Mouse (Mus musculus) intestine, embryonic 16.5 days (tissue): Measurements from ENCODE around the gene Kin. TPM values are rescaled to one million over a fixed set of nuclear protein-coding genes. Genes with fewer than 3 reads are reported as not detected.
A peak's percentile ranks its signal among the peaks of the same experiment; 100 is the strongest.

Experiments
- ATAC-seq: fragments of 200-750 bp; cut with Nextera tagmentation; 2 replicates; pipeline ENCODE4 v1.8.0; 2017; ENCODE audit warnings: moderate TSS enrichment, moderate library complexity
- H3K27ac ChIP-seq: fragments of 300-500 bp; sonication (generic); 2 replicates; pipeline ENCODE4 v1.5.1; 2014; ENCODE audit warnings: mild to moderate bottlenecking, low read length
- H3K27me3 ChIP-seq: fragments of 300-500 bp; sonication (generic); replicated peaks from 2 replicates; pipeline ENCODE4 v1.6.1; 2014; ENCODE audit warnings: low read length, control low read depth, mixed read lengths; ENCODE audit not compliant: control insufficient read depth, insufficient read depth
- H3K36me3 ChIP-seq: fragments of 300-500 bp; sonication (generic); 2 replicates; pipeline ENCODE4 v1.6.1; 2014; ENCODE audit warnings: low read length, control low read depth; ENCODE audit not compliant: control insufficient read depth, insufficient read depth
- H3K4me1 ChIP-seq: fragments of 300-500 bp; sonication (generic); 2 replicates; pipeline ENCODE4 v1.6.1; 2014; ENCODE audit warnings: low read length, control low read depth, mixed read lengths; ENCODE audit not compliant: control insufficient read depth, insufficient read depth
- H3K4me2 ChIP-seq: fragments of 300-500 bp; sonication (generic); 2 replicates; pipeline ENCODE4 v1.6.1; 2014; ENCODE audit warnings: low read depth, low read length, control low read depth
- H3K4me3 ChIP-seq: fragments of 300-500 bp; sonication (generic); 2 replicates; pipeline ENCODE4 v1.5.1; 2014; ENCODE audit warnings: mild to moderate bottlenecking, low read length
- H3K9ac ChIP-seq: fragments of 300-500 bp; sonication (generic); 2 replicates; pipeline ENCODE4 v1.6.1; 2014; ENCODE audit warnings: low read depth, low read length
- H3K9me3 ChIP-seq: fragments of 300-500 bp; sonication (generic); 2 replicates; pipeline ENCODE4 v1.6.1; 2016; ENCODE audit warnings: low read length, control low read depth; ENCODE audit not compliant: control insufficient read depth
- WGBS: fragments of 180-500 bp; shearing (Covaris S2); extraction: QIAGEN DNeasy Blood & Tissue Kit; methylation state at CpG from one replicate; pipeline ENCODE4 v1.1.7; 2014; 5-methylcytosine and 5-hydroxymethylcytosine counted together
- polyA plus RNA-seq: library from polyadenylated mRNA; unstranded; fragments of >200 nt; fragmentation: Nextera tagmentation; extraction: Ambion mirVana; gene quantifications from 2 replicates; pipeline ENCODE4 v1.2.1, GENCODE M21; 2015

Gene Kin
- polyA plus RNA-seq, 1 experiment from 2014 or later, result 22.7 TPM

DNA sequence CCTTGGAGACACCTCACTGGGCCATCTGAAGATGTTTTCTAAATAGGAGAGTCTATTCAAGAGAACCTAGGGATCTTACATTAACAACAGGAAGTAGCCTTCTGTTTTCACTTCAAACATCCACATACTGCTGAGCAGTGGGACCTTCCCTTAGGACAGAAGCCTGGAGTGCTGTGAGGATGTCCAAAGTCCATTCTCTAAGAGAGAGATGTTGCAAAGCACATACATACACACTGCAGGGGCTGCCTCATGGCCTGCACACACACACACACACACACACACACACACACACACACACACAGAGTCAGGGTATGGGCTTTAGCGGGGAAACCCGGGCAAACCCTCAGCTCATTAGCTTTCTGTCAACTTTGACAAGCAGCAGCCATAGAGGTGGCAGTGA lies 20.1 kb downstream of the Kin start:
- no peak overlapping the region for H3K4me2 ChIP-seq
- no peaks in the 10 kb centered on the region for H3K9me3 ChIP-seq
- H3K27me3 ChIP-seq, result no peaks in the 10 kb centered on the region
- H3K27ac ChIP-seq, result no peak overlapping the region
- H3K36me3 ChIP-seq, result no peaks in the 10 kb centered on the region
- ATAC-seq, result peak; percentile 67
- H3K4me1 ChIP-seq, result no peaks in the 10 kb centered on the region
- H3K4me3 ChIP-seq, result no peak overlapping the region
- 42% methylated on average over 2 of the region's 2 CpGs for WGBS
- H3K9ac ChIP-seq, result no peak overlapping the region

DNA sequence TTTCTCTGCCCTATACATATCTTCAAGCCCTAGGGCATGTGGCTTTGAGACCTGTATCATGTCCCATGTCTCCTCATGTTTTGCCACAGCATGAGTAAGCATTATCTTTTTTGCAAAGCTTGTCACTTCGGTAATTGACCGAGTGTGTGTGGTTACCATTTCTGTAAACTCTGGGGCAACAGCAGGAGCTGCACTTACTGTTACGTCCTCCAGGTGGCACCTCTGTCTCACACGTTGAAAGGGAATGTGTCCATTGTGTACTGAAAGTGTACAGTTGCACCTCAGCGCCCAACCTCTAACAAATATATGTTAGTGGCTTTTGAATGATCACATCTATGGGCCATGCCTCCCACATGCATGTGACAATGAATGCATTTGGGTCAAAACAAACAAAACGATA lies 20.8 kb downstream of the Kin start:
- H3K4me3 ChIP-seq, result no peak overlapping the region
- H3K36me3 ChIP-seq, result no peaks in the 10 kb centered on the region
- no peaks in the 10 kb centered on the region for H3K27me3 ChIP-seq
- no peaks in the 10 kb centered on the region for H3K4me1 ChIP-seq
- H3K27ac ChIP-seq, result no peak overlapping the region
- no peak overlapping the region for H3K4me2 ChIP-seq
- no peak overlapping the region for H3K9ac ChIP-seq
- 0 out of 2 replicates have a peak, but pooled peaks have one; percentile 29 for ATAC-seq
- 37% methylated on average over 6 of the region's 6 CpGs for WGBS
- H3K9me3 ChIP-seq, result no peaks in the 10 kb centered on the region

GRCm38 (mm10) chr2:10108535-10109189 lies 28.3 kb downstream of the Kin start:
- H3K36me3 ChIP-seq, result no peaks in the 10 kb centered on the region
- no peak overlapping the region for H3K4me3 ChIP-seq
- no peaks in the 10 kb centered on the region for H3K9me3 ChIP-seq
- no peaks in the 10 kb centered on the region for H3K27me3 ChIP-seq
- WGBS, result 67% methylated on average over 6 of the region's 6 CpGs
- no peak overlapping the region for H3K27ac ChIP-seq
- no peaks in the 10 kb centered on the region for H3K4me1 ChIP-seq
- ATAC-seq, result no peak
- no peak overlapping the region for H3K4me2 ChIP-seq
- H3K9ac ChIP-seq, result no peak overlapping the region

GRCm38 (mm10) chr2:10118751-10119150 lies 38.4 kb downstream of the Kin start:
- Histone ChIP-seq H3K9ac (no peak overlapping the region), H3K27ac (no peak overlapping the region), H3K27me3 (no peaks in the 10 kb centered on the region), H3K9me3 (no peaks in the 10 kb centered on the region), H3K4me3 (no peak overlapping the region), H3K36me3 (no peaks in the 10 kb centered on the region), H3K4me2 (no peak overlapping the region), H3K4me1 (no peaks in the 10 kb centered on the region)
- ATAC-seq, result no peak
- 62% methylated on average over 1 of the region's 1 CpGs for WGBS

- Histone ChIP-seq H3K36me3 (no peaks in the 10 kb centered on the region), H3K4me3 (no peak overlapping the region), H3K4me1 (no peaks in the 10 kb centered on the region), H3K27me3 (no peaks in the 10 kb centered on the region), H3K27ac (no peak overlapping the region), H3K4me2 (no peak overlapping the region), H3K9ac (no peak overlapping the region), H3K9me3 (no peaks in the 10 kb centered on the region)
- ATAC-seq, result no peak
- WGBS, result 75% methylated on average over 8 of the region's 8 CpGs
These were observed 38.9 kb downstream of the Kin start for GRCm38 (mm10) chr2:10119276-10119675.

DNA sequence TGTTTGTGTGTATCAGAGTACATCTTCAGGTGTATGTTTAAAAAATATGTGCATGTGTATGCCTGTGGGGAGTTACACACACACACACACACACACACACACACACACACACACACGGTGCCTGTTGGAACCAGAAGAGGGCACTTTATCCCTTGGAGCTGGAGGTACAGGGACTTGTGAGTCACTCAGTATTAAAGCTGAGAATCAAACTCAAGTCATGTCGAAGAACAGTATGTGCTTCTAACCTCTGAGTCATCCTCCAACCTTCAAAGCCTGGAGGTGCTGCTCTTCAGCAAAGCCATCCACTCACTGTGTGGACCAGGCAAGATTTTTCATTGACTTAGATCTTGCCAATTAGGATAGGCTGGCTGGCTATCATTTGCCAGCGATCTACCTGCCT lies 41.4 kb downstream of the Kin start:
- Histone ChIP-seq H3K27ac (no peak overlapping the region), H3K4me2 (no peak overlapping the region), H3K36me3 (no peaks in the 10 kb centered on the region), H3K4me3 (no peak overlapping the region), H3K27me3 (no peaks in the 10 kb centered on the region), H3K9ac (no peak overlapping the region), H3K9me3 (no peaks in the 10 kb centered on the region), H3K4me1 (no peaks in the 10 kb centered on the region)
- WGBS, result 71% methylated on average over 3 of the region's 3 CpGs
- ATAC-seq, result no peak

GRCm38 (mm10) chr2:10126122-10126521 lies 45.7 kb downstream of the Kin start:
- Histone ChIP-seq H3K9me3 (no peaks in the 10 kb centered on the region), H3K27ac (no peak overlapping the region), H3K36me3 (no peaks in the 10 kb centered on the region), H3K4me1 (no peaks in the 10 kb centered on the region; the same call in 1 of the 2 replicates), H3K4me3 (no peak overlapping the region), H3K27me3 (no peaks in the 10 kb centered on the region), H3K9ac (no peak overlapping the region), H3K4me2 (no peak overlapping the region)
- WGBS, result 88% methylated on average over 4 of the region's 4 CpGs
- no peak for ATAC-seq

- no peak for ATAC-seq
- Histone ChIP-seq H3K9ac (no peak overlapping the region), H3K9me3 (no peaks in the 10 kb centered on the region), H3K36me3 (no peaks in the 10 kb centered on the region), H3K4me2 (no peak overlapping the region), H3K27me3 (no peaks in the 10 kb centered on the region), H3K27ac (no peak overlapping the region), H3K4me1 (no peaks in the 10 kb centered on the region; the same call in 1 of the 2 replicates), H3K4me3 (no peak overlapping the region)
- 81% methylated on average over 5 of the region's 5 CpGs for WGBS
These were observed 47.1 kb downstream of the Kin start for GRCm38 (mm10) chr2:10127471-10127870.

DNA sequence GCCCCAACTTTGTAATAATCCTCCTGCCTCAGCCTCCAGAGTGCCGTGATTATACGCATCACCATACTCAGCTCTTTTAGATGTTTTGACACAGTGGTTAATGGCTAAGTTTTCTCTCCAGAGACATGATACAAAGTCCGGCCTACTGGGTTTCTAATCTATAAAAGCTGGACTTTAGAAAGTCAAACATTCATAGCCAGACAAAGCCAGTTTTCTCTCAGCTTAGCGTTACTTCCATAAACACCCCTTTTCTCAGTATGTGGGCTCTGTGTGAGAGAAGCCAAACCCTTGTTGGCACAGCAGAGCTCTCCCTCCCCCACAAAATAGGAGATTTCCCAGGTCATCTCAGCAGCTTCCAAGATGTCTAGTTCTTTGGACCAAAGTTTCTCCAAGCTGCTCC lies 48.2 kb downstream of the Kin start:
- no peaks in the 10 kb centered on the region for H3K36me3 ChIP-seq
- no peak overlapping the region for H3K4me3 ChIP-seq
- WGBS, result 65% methylated on average over 4 of the region's 4 CpGs
- no peaks in the 10 kb centered on the region for H3K27me3 ChIP-seq
- no peak overlapping the region for H3K27ac ChIP-seq
- no peak overlapping the region for H3K9ac ChIP-seq
- ATAC-seq, result peak; percentile 40; the same call in 1 of the 2 replicates
- H3K4me2 ChIP-seq, result no peak overlapping the region
- no peaks in the 10 kb centered on the region for H3K9me3 ChIP-seq
- no peaks in the 10 kb centered on the region; the same call in 1 of the 2 replicates for H3K4me1 ChIP-seq
